Mouse (Mus musculus) adrenal gland, postnatal 14 days (tissue): ENCODE results near the gene Sertad2. TPM values are rescaled to one million over a fixed set of nuclear protein-coding genes. Genes with fewer than 3 reads are reported as not detected.
A peak's percentile ranks its signal among the peaks of the same experiment; 100 is the strongest.

Experiments used
- DNase-seq: peaks from one replicate; pipeline ENCODE4 v3.0.0; 2021; ENCODE audit warnings: mixed read lengths
- total RNA-seq: library from RNA; stranded (reverse); gene quantifications from 2 replicates; pipeline ENCODE4 v1.2.3, GENCODE M21; 2021

Gene Sertad2
- total RNA-seq, 1 experiment from 2014 or later = 15.7 TPM

DNA sequence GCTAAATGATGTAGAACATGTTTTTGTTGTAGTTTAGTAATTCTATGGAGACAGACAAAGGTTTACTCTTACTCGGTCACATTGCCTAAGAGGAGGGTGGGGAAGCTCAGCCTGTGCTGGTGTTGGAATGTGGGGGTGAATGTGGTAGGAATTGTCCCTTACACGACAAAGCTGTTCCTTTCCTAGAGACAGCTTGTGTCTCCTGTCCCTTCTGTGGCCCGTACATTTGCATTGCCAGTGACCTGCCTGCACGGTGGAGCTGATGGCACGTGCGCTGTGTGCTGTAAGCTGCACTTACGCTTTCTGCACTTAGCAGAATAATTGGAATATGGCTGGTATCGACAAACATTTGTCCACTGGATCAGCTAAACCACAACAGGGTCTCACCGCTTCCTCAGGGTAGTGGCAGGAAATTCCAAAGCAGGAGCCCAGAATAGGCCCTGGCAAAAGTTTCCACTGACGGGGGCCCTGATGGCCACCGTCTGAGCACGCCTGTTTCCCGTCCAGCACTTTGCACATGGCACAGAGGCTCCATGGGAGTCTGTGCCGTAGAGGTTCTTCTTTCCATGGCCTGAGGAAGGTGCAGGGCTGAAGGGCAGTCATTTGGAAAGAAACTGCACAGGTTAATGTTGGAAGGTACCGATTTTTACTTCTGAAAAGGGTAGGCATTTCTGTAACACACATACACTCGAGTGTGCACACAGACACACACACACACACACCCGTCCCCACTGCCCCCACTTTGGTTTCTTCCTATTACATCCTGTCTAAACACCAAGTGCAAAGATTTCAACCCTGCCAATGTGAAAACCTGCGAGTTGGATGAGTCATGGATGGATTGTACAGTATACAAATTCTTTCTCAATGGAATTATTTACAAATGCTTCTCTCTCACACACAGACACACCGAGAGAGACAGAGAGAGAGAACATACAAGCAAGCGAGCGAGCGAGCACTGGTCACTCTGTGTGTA lies 51.5 kb downstream of the Sertad2 start:
- DNase-seq = no peak

DNA sequence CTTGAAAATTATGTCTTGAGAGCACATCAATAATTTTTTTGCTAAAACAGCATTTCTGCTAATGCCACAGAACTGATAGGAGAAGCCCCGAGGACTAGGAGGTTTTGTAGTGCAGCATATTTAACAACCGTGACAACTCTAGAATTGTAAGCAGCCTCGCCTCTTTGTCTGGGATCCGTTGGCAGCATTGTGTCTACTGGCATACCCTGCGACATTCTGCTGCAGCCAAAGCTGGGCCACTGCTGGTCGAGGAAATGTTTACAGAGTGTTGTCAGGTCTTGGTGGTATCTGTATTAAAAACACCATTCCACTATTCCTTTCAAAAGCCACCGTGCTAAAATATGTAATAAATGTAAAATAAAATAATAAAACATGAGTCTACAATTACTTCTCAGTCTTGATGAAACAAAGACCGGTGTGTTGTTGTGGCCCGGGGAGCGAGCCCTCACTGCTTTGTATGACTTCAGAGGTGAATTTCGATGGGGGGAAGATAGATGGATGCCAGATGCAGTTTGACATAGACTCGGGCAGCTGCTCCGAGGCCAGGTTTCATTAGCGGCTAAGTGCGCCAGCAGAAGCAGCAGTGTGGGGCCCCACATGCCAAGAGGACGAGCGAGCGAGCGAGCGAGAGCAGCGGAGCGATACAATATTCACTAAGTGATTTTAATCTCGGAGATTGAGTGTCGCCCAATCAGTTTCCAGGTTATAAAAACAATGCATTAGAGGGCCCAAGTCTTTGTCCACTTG lies 60.2 kb downstream of the Sertad2 start:
- DNase-seq = no peak

DNA sequence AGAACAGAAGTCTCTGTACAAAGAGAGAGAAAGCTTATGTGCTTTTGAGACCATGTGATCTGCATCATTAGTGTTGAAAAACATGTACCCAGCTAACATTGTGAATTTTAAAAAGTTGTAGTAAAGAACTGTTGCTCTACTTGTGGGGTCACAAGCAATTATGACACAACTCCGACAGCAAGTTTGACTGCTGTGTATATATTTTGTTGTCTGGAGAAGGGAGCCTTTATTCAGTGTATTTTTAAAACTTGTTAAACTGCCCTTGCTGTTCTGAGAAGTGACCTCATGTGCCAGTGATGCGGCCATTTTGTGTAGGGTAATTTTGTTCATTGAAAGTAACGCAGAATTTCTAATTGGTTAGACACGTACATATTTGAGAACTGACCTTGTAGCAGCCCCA lies 61.1 kb downstream of the Sertad2 start:
- DNase-seq = no peak

DNA sequence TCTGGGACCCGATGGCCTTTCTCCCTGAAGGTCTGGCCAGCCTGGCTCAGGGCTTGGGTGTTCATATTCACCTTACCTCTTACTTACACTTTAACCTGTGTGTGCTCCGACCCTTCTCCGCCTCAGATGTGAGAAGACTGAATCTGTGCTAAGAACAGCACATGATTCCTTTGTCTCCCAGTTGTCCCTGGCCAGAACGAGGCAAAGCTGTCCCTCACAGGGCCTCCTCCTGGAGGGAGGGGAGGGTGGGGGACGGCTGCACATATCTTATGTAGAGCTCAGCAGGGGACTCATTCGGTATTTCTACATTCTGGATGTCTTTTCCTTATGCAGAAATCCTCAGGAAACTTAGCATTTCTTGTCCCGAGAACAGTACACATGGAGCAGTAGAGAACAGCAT lies 62.6 kb downstream of the Sertad2 start:
- no peak for DNase-seq

DNA sequence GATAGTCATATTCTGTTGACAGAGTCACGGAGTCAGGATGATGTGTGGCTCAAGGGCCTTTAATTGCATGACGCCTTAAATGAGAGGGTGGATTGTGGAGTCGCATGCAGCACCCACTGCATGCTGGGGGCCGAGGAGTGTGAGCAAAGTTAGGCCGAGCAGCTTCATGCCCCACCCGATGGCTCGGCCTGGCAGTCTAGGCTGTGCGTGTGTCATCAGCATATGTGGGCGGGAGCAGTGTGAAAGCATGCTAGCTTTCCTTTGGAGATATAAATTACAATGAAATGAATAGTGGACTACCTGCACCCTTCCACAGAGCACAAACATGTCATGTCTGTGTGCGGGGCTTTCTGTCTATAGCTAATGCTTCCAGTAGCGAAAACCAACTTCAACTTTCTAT lies 65.4 kb downstream of the Sertad2 start:
- DNase-seq = no peak

DNA sequence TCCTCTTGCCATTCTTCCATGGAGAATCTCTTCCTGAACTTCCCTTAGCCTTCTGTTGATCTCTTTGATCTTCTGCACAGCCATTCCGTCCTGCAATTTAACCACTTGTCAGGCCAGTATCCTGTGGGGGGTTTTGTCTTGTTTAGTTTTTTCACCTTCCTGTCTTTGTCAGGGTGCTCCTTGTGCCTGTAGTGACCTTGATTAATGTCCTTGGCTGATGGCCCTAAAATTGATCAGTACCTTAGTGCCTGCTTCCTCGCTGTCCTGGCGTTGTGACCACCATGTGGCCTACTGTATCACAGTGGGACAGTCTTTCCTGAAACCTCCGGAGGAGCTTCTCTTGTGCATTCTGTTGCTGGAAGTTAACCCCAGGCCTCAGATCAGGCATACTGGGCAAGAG lies 70.2 kb downstream of the Sertad2 start:
- DNase-seq = no peak

DNA sequence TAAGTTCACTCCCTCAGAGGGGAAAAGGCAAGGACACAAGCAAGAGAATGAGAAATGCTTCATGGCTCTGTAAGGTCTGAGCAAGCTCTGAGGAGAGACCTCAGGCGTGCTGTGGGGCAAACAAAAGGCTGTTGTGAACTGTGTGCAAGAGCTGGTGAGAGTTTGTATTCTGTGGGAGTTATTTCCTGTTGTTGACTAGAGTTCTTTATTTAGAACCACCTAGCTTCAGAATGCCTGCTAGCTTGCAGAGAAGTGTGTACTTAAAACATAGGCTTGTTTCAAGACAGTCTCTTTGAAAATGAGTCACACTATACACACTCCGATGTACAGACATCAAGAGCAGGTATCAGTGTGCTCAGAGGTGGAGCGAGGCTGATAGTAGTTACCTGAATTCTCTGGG lies 73.0 kb downstream of the Sertad2 start:
- no peak for DNase-seq

DNA sequence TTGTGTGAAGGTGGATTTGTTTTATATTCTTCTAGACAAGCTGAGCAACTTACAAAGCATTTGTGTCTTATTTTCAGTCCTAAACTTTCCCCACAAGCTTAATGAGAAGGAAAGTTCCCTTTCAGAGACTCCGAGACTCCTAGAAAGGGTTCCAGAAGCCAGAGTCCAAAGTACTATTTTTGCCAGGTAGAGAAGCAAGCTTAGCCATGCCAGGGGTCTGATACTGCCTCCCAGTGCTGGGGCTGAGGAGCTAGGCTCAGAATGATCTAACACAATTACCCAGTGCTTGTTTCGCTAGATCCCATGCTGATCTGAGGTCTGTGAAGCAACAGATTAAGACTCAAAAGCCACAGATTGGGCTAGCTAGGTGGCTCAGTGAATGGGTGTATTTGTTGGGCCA lies 84.1 kb downstream of the Sertad2 start:
- no peak for DNase-seq

DNA sequence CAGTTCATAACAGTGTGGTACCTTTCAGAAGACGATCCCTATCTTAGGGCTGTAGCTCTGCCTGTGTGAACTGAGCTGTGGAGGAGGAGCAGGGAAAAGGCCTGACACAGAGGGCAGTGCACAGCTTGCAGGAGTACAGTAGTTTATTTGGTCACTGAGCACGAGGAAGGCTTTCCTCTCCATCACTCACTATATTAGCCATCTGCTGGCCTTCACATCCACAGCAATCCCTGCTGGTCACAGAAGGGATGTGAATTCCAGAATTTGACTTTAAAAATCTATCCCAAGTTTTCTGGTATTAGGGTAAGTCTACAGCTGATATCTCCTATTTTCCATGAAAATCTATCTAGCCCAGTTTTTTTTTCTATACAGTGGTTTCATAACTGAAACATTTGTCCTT lies 85.2 kb downstream of the Sertad2 start:
- no peak for DNase-seq

DNA sequence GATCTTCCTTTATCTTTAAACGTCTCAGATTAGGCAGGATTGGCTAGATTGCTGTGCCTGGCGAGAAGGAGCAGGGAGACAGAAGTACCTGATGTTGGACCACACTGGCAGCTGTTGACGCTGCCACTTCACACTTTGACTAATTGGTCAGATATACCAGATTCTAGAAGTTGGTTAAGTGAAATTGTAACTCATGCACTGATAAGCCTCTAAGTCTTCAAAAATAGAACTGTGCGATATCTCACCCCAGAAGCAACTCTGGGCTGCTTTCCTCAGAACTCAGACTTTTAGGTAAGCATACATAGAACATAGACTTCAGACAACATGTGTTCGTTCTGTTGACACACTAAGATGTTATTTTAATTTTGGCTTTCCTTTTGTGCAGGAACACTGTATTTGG lies 86.6 kb downstream of the Sertad2 start:
- DNase-seq = no peak

DNA sequence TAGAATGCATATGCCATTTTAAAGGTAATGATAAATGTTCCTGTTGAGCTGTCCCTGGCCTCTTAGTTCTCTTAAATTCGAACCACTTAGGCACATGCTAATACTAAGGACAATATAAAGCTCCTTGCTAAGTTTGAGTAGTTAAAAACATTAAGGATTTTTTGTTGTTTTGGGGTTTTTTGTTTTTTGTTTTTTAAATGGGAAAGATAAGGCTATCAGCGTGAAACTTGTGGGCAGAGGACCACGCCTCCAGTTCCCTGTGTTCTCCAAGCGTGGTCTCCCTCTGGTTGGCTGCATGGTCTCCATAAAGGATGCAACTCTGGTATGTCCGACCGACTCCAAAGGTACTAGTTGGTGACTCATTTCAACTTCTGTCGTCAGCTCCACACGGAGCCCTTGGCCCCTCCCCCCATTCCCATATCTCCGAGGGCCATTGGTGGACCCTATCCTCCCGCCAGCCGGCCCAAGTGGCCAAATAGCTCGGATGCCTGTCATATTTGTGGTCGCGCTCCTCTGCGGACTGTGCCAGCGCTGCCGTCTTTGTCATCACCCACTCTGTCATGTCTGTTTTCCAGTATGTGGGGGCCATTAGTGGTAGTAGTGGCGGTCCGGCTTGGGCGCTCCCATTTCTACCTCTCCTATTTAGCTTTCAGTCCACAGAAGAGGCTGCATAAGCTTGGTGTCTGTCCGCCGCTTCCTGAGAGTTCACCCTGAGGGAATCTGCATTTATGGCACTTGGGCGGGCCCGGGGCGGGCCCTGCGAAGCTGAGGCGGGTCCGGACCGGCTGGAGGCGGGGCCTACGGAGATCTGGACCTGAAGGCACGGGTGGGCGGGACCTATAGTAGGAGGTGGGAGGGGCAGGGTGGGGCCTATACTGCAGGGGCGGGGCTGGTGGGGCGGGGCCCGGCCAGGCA lies 88.2 kb downstream of the Sertad2 start:
- DNase-seq = peak; percentile 97

DNA sequence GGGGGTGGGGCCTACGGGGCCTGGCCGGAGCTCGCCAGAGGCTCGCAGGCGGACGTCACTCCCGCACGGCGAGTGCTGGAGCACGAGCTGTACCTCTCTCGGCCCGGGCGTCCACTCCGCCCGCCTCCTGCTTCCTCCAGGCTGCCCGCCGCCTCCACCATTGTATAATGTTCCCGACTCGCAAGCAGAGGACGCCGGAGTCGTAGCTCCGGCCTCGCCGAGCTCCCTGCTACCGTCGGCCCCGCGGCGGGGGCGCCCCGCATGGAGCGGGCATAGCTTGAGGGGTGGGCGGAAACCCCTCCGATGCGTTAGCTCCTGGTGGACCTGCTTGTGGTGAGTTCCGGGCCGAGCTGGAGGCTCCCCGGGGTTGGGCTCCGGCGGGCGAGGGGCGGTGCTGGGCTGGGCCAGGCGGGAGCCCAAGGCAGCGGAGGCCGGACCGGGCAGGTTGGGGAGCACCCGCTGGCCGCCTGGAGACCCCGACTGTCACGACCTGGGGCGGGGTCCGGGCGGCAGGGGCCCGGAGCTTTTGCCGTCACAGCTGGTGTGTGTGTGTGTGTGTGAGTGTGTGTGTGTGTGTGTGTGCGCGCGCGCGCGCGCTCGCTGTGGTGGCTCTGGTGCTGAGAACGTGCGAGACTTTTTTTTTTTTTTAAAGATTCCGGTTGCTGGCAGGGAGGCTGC lies 89.0 kb downstream of the Sertad2 start:
- peak; percentile 88 for DNase-seq

DNA sequence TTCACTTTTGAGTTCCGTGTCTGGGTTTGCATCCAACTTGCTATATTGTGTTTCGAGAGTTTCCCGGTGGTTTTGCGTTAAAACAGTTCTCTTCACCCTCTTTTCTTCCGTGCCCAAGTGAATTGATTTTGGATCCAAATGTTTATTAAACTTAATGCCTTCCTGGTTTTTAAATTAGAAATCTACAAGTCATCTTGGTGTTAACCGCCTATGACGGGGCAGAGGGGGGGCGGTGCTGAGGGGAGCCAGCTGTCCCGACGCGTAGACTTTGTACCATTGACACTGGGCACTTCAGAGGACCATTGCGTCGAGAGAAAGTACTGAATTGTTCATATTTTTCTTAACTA lies 89.5 kb downstream of the Sertad2 start:
- peak; percentile 80 for DNase-seq

DNA sequence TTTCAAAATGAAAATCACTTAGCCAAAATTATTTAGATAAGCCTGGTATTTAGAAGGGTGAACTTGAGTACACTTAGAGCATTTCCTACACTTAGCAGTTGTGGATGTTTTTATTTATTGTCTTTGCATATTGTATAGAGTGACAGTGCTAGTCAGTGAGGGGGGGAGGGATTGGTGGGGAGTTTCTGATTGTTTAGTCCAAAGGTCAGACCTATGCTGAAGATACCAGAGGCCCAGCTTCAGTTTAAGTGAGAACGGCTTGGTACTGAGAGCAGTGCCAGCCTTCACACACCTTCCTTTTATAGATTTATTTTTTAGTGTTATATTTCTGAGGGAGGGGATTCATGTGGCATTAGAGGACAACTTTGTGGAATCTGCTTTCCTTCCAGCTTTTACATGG lies 91.5 kb downstream of the Sertad2 start:
- DNase-seq = no peak

DNA sequence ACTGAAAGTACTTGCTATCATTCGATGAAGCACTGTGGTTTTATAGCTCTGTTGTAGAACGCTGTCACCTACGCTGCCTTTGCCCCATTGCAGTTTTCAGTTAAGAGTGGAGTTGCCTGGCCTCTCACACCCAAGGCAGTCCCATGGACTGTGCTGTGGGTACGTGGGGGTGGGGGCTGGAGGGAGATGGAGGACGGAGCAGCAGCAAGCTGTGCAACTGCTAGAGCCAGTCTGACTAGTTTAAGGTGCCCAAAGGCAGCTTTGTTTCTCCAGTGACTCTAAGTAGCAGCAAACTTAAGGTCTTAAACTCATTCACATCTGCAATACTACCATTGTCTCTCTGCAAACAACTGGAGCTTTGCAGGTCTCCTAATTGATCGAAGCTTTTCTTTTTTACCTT lies 92.6 kb downstream of the Sertad2 start:
- DNase-seq = no peak

DNA sequence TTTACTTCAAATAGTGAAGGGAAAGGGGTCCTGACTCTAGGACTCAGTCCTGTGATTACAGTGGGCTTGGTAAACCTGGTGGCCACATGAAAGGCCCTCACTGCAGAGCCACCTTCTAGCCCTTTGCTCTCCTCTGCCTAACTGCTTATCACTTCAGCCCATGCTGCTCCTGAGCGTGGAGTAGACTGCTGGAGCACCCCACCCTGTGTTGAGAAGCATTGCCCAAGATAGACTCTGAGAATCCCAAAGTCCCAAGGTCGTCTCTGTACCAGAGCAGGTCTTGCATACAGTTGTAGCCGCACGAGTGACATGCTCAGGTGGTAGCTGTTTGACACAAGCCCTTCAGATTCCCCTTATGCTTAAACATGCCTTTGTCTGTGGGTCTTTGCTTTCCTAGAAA lies 93.1 kb downstream of the Sertad2 start:
- no peak for DNase-seq

DNA sequence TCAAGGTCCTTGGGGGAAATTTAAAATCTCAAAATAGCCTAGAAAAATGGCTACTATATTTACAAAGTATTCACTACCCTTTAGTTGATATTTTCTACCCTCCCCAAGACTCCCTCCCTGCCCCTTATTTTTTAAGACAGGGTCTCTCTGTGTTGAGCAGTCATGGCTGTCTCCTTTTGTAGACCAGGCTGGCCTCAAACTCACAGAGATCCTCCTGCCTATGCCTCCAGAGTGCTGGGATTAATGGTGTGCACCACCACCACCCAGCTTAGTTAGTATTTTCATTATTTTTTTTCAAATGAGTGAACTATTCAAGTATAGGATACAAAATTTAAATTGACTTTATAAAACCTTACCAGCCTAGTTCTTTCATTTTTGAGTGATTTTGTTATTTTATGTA lies 94.0 kb downstream of the Sertad2 start:
- no peak for DNase-seq

DNA sequence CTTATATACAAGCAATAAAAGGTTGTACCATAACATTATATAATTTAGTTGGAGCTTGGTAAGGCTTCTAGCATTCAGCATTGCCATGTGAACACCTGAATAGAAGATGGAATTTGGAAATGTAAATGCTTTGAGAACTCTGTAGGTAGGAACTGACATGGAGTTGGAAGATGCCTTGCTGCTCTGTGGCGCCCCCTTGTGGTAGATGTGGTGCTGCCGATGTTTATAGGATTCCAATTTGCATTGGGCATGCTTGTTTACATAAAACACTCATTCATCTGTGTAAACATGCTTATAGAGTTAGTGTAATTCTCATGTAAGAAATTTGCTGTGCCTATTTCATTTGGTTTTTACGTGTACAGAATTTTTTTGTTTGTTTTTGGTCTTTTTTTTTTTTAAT lies 95.8 kb downstream of the Sertad2 start:
- DNase-seq = peak; percentile 90

DNA sequence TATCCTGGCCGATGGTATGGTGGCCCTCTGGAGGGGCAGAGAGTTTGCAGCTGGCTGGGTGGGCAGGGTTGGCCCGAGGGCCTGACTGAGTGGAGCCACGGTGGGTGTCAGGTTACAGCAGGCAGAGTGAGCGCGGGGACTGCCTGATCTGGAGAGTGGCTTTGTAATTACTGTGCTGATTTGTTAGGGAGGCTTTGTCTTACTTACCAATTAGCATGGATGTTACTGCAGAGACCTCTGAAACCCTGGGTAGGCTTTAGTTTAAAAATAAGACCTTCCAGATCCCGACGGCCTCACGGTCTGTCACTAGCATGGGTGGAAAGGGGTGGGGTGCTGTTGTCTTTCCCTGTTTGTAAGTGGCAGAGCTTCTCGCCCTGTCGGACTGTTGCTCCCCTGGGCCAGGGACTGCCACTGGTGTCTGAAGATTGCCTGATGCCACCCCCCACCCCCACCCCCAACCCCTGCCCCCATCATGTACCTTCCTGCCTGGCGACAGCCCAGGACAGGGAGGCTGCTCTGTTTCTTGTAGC lies 96.9 kb downstream of the Sertad2 start:
- peak; percentile 62 for DNase-seq

DNA sequence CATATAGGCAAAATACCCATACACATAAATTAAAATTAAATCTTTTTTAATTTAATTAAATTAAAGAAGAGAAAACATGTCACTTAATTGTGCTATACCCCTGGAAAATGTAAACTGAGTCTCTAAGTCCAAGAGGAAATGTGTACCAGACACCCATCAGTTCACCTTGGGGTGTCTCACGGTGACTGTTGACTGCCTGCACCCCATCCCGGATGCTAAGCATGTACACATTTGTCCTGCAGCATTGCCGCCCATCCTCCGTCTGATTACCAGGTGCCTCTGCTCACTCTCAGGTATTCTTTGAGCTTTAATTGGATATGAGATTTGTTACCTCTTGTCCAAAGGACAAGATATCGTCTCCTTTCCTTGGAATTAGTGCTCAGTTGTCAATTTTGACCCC lies 99.3 kb downstream of the Sertad2 start:
- DNase-seq = no peak

DNA sequence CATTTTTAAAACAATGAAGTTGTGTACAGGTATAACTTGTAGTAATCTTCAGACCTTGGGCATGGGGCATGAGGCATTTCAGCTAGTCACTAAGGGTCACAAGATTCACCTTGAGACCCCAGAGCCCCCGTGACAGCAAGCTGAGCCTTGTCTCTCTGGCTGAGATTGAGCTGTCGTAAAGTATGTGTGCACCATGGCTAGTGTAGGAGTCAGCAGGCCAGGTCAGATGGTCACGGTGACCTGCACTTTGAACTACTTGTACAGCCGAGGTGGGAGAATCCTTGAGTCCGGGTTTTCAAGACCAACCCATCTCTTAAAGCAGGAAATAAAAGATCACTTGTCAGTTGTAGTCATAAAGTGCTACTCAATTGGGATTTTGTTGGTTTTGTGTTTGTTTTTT lies 100.1 kb downstream of the Sertad2 start:
- no peak for DNase-seq

DNA sequence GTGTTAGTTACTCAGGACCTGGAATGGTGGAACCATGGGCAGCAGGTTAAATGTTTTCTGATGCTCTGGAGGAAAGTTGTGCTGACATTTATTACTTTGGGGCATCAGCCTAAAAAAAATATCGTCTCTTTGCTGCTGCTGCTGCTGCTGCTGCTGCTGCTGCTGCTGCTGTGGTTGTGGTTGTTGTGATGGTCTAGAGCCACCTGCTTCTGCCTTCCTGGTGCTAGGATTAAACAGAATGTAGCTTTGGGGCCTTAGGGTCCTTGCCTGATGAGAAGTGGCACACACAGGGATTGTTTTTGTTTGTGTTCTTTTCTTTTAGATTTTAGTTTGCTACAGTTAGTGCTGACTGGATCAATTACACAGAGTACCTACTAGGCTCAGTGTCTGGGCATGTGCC lies 101.1 kb downstream of the Sertad2 start:
- no peak for DNase-seq
